Mouse (Mus musculus) embryonic facial prominence, embryonic 14.5 days (tissue): ENCODE data around the gene Qpct. TPM values are rescaled to one million over a fixed set of nuclear protein-coding genes. Genes with fewer than 3 reads are reported as not detected.
A peak's percentile ranks its signal among the peaks of the same experiment; 100 is the strongest.

ENCODE experiments used
- ATAC-seq: fragments of 200-750 bp; cut with Nextera tagmentation; 2 replicates; pipeline ENCODE4 v1.8.0; 2017; ENCODE audit warnings: low read depth, moderate number of reproducible peaks, moderate TSS enrichment
- DNase-seq: peaks from one replicate; pipeline ENCODE4 v3.0.0-alpha.2; 2015; ENCODE audit warnings: low spot score
- H3K27ac ChIP-seq: fragments of 300-500 bp; sonication (generic); replicated peaks from 2 replicates; pipeline ENCODE4 v1.5.1; 2014; ENCODE audit warnings: low read depth, mild to moderate bottlenecking, low read length, moderate library complexity
- H3K27me3 ChIP-seq: fragments of 300-500 bp; sonication (generic); replicated peaks from 2 replicates; pipeline ENCODE4 v1.6.1; 2014; ENCODE audit warnings: low read length; ENCODE audit not compliant: control insufficient read depth, insufficient read depth
- H3K36me3 ChIP-seq: fragments of 300-500 bp; sonication (generic); 2 replicates; pipeline ENCODE4 v1.6.1; 2014; ENCODE audit warnings: low read length, mixed read lengths; ENCODE audit not compliant: control insufficient read depth, insufficient read depth
- H3K4me1 ChIP-seq: fragments of 300-500 bp; sonication (generic); 2 replicates; pipeline ENCODE4 v1.6.1; 2014; ENCODE audit warnings: antibody characterized with exemption, low read length; ENCODE audit not compliant: control insufficient read depth, insufficient read depth
- H3K4me2 ChIP-seq: fragments of 300-500 bp; sonication (generic); 2 replicates; pipeline ENCODE4 v1.6.1; 2014; ENCODE audit warnings: low read depth, mild to moderate bottlenecking, low read length, moderate library complexity, mixed read lengths
- H3K4me3 ChIP-seq: fragments of 300-500 bp; sonication (generic); 2 replicates; pipeline ENCODE4 v1.5.1; 2014; ENCODE audit warnings: low read depth, mild to moderate bottlenecking, low read length
- H3K9ac ChIP-seq: fragments of 300-500 bp; sonication (generic); 2 replicates; pipeline ENCODE4 v1.6.1; 2014; ENCODE audit warnings: low read depth, mild to moderate bottlenecking, low read length, moderate library complexity, mixed read lengths
- H3K9me3 ChIP-seq: fragments of 300-500 bp; sonication (generic); 2 replicates; pipeline ENCODE4 v1.6.1; 2016; ENCODE audit warnings: low read length; ENCODE audit not compliant: control insufficient read depth
- WGBS: fragments of 180-500 bp; shearing (Covaris S2); extraction: QIAGEN DNeasy Blood & Tissue Kit; methylation state at CpG from one replicate; pipeline ENCODE4 v1.1.7; 2014; 5-methylcytosine and 5-hydroxymethylcytosine counted together
- polyA plus RNA-seq: library from polyadenylated mRNA; unstranded; fragments of >200 nt; fragmentation: Nextera tagmentation; extraction: Ambion mirVana; gene quantifications from 2 replicates; pipeline ENCODE4 v1.2.1, GENCODE M21; 2014

Qpct gene
- polyA plus RNA-seq, 1 experiment from 2014 or later, result 18.1 TPM

GRCm38 (mm10) chr17:79060221-79060620 lies 8.5 kb downstream of the Qpct start:
- no peak overlapping the region for H3K9ac ChIP-seq
- H3K4me3 ChIP-seq, result no peak overlapping the region
- WGBS, result 46% methylated on average over 5 of the region's 5 CpGs
- DNase-seq, result no peak
- ATAC-seq, result no peak
- H3K4me2 ChIP-seq, result no peak overlapping the region
- H3K27me3 ChIP-seq, result no peaks in the 10 kb centered on the region
- peaks cover 3% of the 10 kb centered on the region; the same call in 1 of the 2 replicates for H3K4me1 ChIP-seq
- H3K36me3 ChIP-seq, result no peaks in the 10 kb centered on the region
- H3K27ac ChIP-seq, result no peak overlapping the region
- no peaks in the 10 kb centered on the region for H3K9me3 ChIP-seq

GRCm38 (mm10) chr17:79064250-79064649 lies 12.5 kb downstream of the Qpct start:
- Histone ChIP-seq H3K4me3 (no peak overlapping the region), H3K4me1 (peaks cover 3% of the 10 kb centered on the region; the same call in 1 of the 2 replicates), H3K4me2 (no peak overlapping the region), H3K9me3 (no peaks in the 10 kb centered on the region), H3K9ac (no peak overlapping the region), H3K27me3 (no peaks in the 10 kb centered on the region), H3K27ac (no peak overlapping the region), H3K36me3 (no peaks in the 10 kb centered on the region)
- ATAC-seq, result no peak
- 72% methylated on average over 1 of the region's 1 CpGs for WGBS
- no peak for DNase-seq

GRCm38 (mm10) chr17:79068581-79068980 lies 16.9 kb downstream of the Qpct start:
- peak; percentile 25; the same call in 1 of the 2 replicates for ATAC-seq
- H3K27ac ChIP-seq, result peak overlapping the region; percentile 73
- DNase-seq, result peak; percentile 56

GRCm38 (mm10) chr17:79069019-79069418 lies 17.3 kb downstream of the Qpct start:
- peak overlapping the region; percentile 73 for H3K27ac ChIP-seq
- H3K27me3 ChIP-seq, result no peaks in the 10 kb centered on the region
- H3K9me3 ChIP-seq, result no peaks in the 10 kb centered on the region
- H3K4me3 ChIP-seq, result no peak overlapping the region
- H3K4me1 ChIP-seq, result peaks cover 8% of the 10 kb centered on the region; the same call in 1 of the 2 replicates
- peak overlapping the region; percentile 26 for H3K4me2 ChIP-seq
- 30% methylated on average over 4 of the region's 4 CpGs for WGBS
- DNase-seq (peak; percentile 88), ATAC-seq (peak; percentile 88)
- H3K9ac ChIP-seq, result no peak overlapping the region
- no peaks in the 10 kb centered on the region for H3K36me3 ChIP-seq

More at GRCm38 (mm10) chr17:79068581-79068980, 16.9 kb downstream of the Qpct start:
- peaks cover 8% of the 10 kb centered on the region; the same call in 1 of the 2 replicates for H3K4me1 ChIP-seq
- no peaks in the 10 kb centered on the region for H3K9me3 ChIP-seq
- no peak overlapping the region for H3K4me3 ChIP-seq
- H3K36me3 ChIP-seq, result no peaks in the 10 kb centered on the region
- H3K27me3 ChIP-seq, result no peaks in the 10 kb centered on the region
- 35% methylated on average over 7 of the region's 7 CpGs for WGBS
- H3K9ac ChIP-seq, result no peak overlapping the region
- peak overlapping the region; percentile 26 for H3K4me2 ChIP-seq

GRCm38 (mm10) chr17:79069766-79070480 lies 18.2 kb downstream of the Qpct start:
- H3K9ac ChIP-seq, result no peak overlapping the region
- H3K27ac ChIP-seq, result peak overlapping the region; percentile 73
- H3K36me3 ChIP-seq, result no peaks in the 10 kb centered on the region
- WGBS, result 84% methylated on average over 14 of the region's 14 CpGs
- no peaks in the 10 kb centered on the region for H3K27me3 ChIP-seq
- no peaks in the 10 kb centered on the region for H3K9me3 ChIP-seq
- no peak overlapping the region for H3K4me3 ChIP-seq
- no peak overlapping the region for H3K4me2 ChIP-seq
- H3K4me1 ChIP-seq, result peaks cover 8% of the 10 kb centered on the region; the same call in 1 of the 2 replicates
- DNase-seq (no peak), ATAC-seq (no peak)

GRCm38 (mm10) chr17:79071951-79072350 lies 20.2 kb downstream of the Qpct start:
- H3K9me3 ChIP-seq, result no peaks in the 10 kb centered on the region

GRCm38 (mm10) chr17:79076974-79077847 lies 25.5 kb downstream of the Qpct start:
- Histone ChIP-seq H3K36me3 (no peaks in the 10 kb centered on the region), H3K9me3 (no peaks in the 10 kb centered on the region), H3K4me2 (no peak overlapping the region), H3K4me1 (no peaks in the 10 kb centered on the region), H3K4me3 (no peak overlapping the region), H3K27me3 (no peaks in the 10 kb centered on the region), H3K9ac (no peak overlapping the region), H3K27ac (no peak overlapping the region)
- WGBS, result 78% methylated on average over 8 of the region's 8 CpGs
- DNase-seq, result peak; percentile 55
- no peak for ATAC-seq

More at GRCm38 (mm10) chr17:79071951-79072350, 20.2 kb downstream of the Qpct start:
- H3K4me2 ChIP-seq, result no peak overlapping the region
- no peak overlapping the region for H3K9ac ChIP-seq
- WGBS, result 70% methylated on average over 11 of the region's 11 CpGs
- H3K27ac ChIP-seq, result no peak overlapping the region
- H3K4me1 ChIP-seq, result peaks cover 8% of the 10 kb centered on the region; the same call in 1 of the 2 replicates
- H3K27me3 ChIP-seq, result no peaks in the 10 kb centered on the region
- DNase-seq (no peak), ATAC-seq (no peak)
- H3K36me3 ChIP-seq, result no peaks in the 10 kb centered on the region
- H3K4me3 ChIP-seq, result no peak overlapping the region

GRCm38 (mm10) chr17:79077848-79078146 lies 26.1 kb downstream of the Qpct start:
- 76% methylated on average over 1 of the region's 1 CpGs for WGBS
- ATAC-seq (no peak), DNase-seq (no peak)
- H3K27me3 ChIP-seq, result no peaks in the 10 kb centered on the region
- no peak overlapping the region for H3K4me3 ChIP-seq
- H3K9ac ChIP-seq, result no peak overlapping the region
- H3K9me3 ChIP-seq, result no peaks in the 10 kb centered on the region
- no peaks in the 10 kb centered on the region for H3K4me1 ChIP-seq
- H3K36me3 ChIP-seq, result no peaks in the 10 kb centered on the region
- no peak overlapping the region for H3K27ac ChIP-seq
- no peak overlapping the region for H3K4me2 ChIP-seq
